Mouse (Mus musculus): Measurements from ENCODE around the gene Gm14406. TPM values are rescaled to one million over a fixed set of nuclear protein-coding genes. Genes with fewer than 3 reads are reported as not detected.

Gene Gm14406
- polyA plus RNA-seq, 1 experiment from 2014 or later = not detected

- no peak for ATAC-seq
- H3K9ac ChIP-seq (ENCODE audit: low read depth, low read length) = no peak overlapping the region
- H3K27ac ChIP-seq (ENCODE audit: low read length) = no peak overlapping the region
- 81% methylated on average over 8 of the region's 8 CpGs for WGBS
- H3K9me3 ChIP-seq (replicated peaks; ENCODE audit: control insufficient read depth, low read length, poor library complexity, severe bottlenecking) = peaks cover 9% of the 10 kb centered on the region; the same call in 1 of the 2 replicates
- no peak overlapping the region for H3K4me3 ChIP-seq (ENCODE audit: low read depth, low read length)
- H3K4me2 ChIP-seq (ENCODE audit: low read length) = no peak overlapping the region
- H3K27me3 ChIP-seq (ENCODE audit: control insufficient read depth, insufficient read depth, low read depth, low read length) = no peaks in the 10 kb centered on the region
- no peaks in the 10 kb centered on the region for H3K4me1 ChIP-seq (ENCODE audit: control insufficient read depth, insufficient read depth, low read length)
- no peaks in the 10 kb centered on the region for H3K36me3 ChIP-seq (ENCODE audit: control insufficient read depth, insufficient read depth, low read length)
These were observed 58.0 kb downstream of the Gm14406 start for GRCm38 (mm10) chr2:177520035-177520434.

Other genes starting within 250 kb of the Gm14406 start
- 9.0 and 11.0 TPM in 2 replicates for gene Gm14418, start 179.9 kb downstream of the Gm14406 start, polyA plus RNA-seq (2015; fragmentation: Nextera tagmentation; extraction: Ambion mirVana)
- 5.6 and 6.4 TPM in 2 replicates for gene Zfp970, start 113.5 kb downstream of the Gm14406 start, polyA plus RNA-seq (2015; fragmentation: Nextera tagmentation; extraction: Ambion mirVana)
- 3.2 and 3.4 TPM in 2 replicates for gene Gm14403, start 80.0 kb downstream of the Gm14406 start, polyA plus RNA-seq (2015; fragmentation: Nextera tagmentation; extraction: Ambion mirVana)
- gene Gm14322, start 181.1 kb upstream of the Gm14406 start, polyA plus RNA-seq (2015; fragmentation: Nextera tagmentation; extraction: Ambion mirVana) = 7.1 and 8.3 TPM in 2 replicates